Mouse (Mus musculus) midbrain, embryonic 15.5 days (tissue): ENCODE results near the gene Tulp3. TPM values are rescaled to one million over a fixed set of nuclear protein-coding genes. Genes with fewer than 3 reads are reported as not detected.
"Not testable (repeated sequence)": the region's sequence is repeated elsewhere in the genome, so short reads cannot be mapped to it uniquely, and the experiment has no call there.

ENCODE experiments used
- ATAC-seq: fragments of 200-750 bp; cut with Nextera tagmentation; replicated peaks from 2 replicates; pipeline ENCODE4 v1.8.0; 2017; ENCODE audit warnings: moderate TSS enrichment
- H3K27ac ChIP-seq: fragments of 300-500 bp; sonication (generic); 2 replicates; pipeline ENCODE4 v1.5.1; 2015; ENCODE audit warnings: mild to moderate bottlenecking, inconsistent platforms
- H3K27me3 ChIP-seq: fragments of 300-500 bp; sonication (generic); replicated peaks from 2 replicates; pipeline ENCODE4 v1.6.1; 2015; ENCODE audit warnings: inconsistent platforms
- H3K36me3 ChIP-seq: fragments of 300-500 bp; sonication (generic); replicated peaks from 2 replicates; pipeline ENCODE4 v1.6.1; 2015; ENCODE audit warnings: inconsistent platforms
- H3K4me1 ChIP-seq: fragments of 300-500 bp; sonication (generic); 2 replicates; pipeline ENCODE4 v1.6.1; 2015; ENCODE audit warnings: inconsistent platforms
- H3K4me2 ChIP-seq: fragments of 300-500 bp; sonication (generic); 2 replicates; pipeline ENCODE4 v1.6.1; 2015; ENCODE audit warnings: inconsistent platforms, mild to moderate bottlenecking, moderate library complexity
- H3K4me3 ChIP-seq: fragments of 300-500 bp; sonication (generic); 2 replicates; pipeline ENCODE4 v1.5.1; 2015; ENCODE audit warnings: mild to moderate bottlenecking, inconsistent platforms
- H3K9ac ChIP-seq: fragments of 300-500 bp; sonication (generic); 2 replicates; pipeline ENCODE4 v1.6.1; 2015; ENCODE audit warnings: mild to moderate bottlenecking, inconsistent platforms
- H3K9me3 ChIP-seq: fragments of 300-500 bp; sonication (generic); 2 replicates; pipeline ENCODE4 v1.6.1; 2016; ENCODE audit warnings: inconsistent platforms
- WGBS: fragments of 180-500 bp; shearing (Covaris S2); methylation state at CpG from one replicate; pipeline ENCODE4 v1.1.7; 2015; ENCODE audit warnings: mixed read lengths; 5-methylcytosine and 5-hydroxymethylcytosine counted together
- polyA plus RNA-seq: library from polyadenylated mRNA; unstranded; fragments of >200 nt; fragmentation: Nextera tagmentation; extraction: Ambion mirVana; gene quantifications from 2 replicates; pipeline ENCODE4 v1.2.1, GENCODE M21; 2015

Tulp3 gene
- polyA plus RNA-seq = 16.2 and 17.6 TPM in 2 replicates

DNA sequence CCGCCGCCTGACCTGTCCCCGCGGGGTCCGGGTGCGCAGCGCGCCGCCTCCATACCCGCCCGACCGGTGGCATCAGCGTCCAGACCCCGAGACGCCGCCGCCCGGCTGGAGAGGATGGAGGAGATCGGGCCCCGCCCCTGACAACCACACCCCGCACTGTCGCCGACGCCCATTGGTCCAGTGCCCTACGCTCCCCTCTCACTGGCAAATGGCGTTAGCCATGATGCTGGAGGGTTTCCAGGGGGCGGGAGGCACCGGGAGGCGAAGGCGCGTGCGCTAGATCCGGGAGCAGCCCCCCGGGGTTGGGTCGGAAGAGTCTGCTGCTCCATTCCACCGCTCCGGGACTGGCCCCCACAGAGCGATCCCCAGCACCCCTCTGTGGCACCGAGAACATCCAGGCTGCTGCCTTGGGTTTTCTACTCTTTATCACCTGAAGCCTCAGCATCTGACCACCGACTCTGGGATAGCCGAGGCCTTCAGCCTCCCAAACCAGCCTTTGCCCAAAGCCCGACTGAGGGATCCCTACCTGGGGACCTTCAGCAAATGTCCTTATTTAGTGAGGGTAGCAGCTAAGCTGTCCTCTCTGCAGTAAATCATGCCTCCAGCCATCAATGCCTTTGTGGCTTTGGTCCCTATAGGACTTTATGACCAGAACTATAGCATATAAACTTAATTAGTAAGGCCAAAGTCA lies at the start of gene Tulp3:
TSS of gene Tulp3 (minus strand) at position 126 of the 691 bp plus-strand sequence.
- under 1% methylated on average over 42 of the region's 42 CpGs for WGBS
- Histone ChIP-seq H3K9ac (peak within 1 kb of the TSS; percentile 82), H3K36me3 (0 out of 2 replicates have a peak, but pooled peaks cover 7% of the 10 kb centered on the region), H3K4me2 (peak within 1 kb of the TSS; percentile 70), H3K27ac (peak within 1 kb of the TSS; percentile 87), H3K9me3 (no peaks in the 10 kb centered on the region), H3K4me3 (peak within 1 kb of the TSS; percentile 84), H3K4me1 (peaks cover 25% of the 10 kb centered on the region), H3K27me3 (no peaks in the 10 kb centered on the region)
- peak; percentile 99 for ATAC-seq

GRCm38 (mm10) chr6:128404708-128405107 lies 49.1 kb upstream of the Tulp3 start:
- peaks cover 17% of the 10 kb centered on the region; the same call in 1 of the 2 replicates for H3K36me3 ChIP-seq
- H3K4me3 ChIP-seq = no peak overlapping the region
- peaks cover 24% of the 10 kb centered on the region for H3K4me1 ChIP-seq
- H3K9ac ChIP-seq = no peak overlapping the region
- H3K27me3 ChIP-seq = no peaks in the 10 kb centered on the region
- no peak overlapping the region for H3K4me2 ChIP-seq
- no peaks in the 10 kb centered on the region for H3K9me3 ChIP-seq
- H3K27ac ChIP-seq = no peak overlapping the region
- ATAC-seq = no peak
- 49% methylated on average over 5 of the region's 5 CpGs for WGBS

DNA sequence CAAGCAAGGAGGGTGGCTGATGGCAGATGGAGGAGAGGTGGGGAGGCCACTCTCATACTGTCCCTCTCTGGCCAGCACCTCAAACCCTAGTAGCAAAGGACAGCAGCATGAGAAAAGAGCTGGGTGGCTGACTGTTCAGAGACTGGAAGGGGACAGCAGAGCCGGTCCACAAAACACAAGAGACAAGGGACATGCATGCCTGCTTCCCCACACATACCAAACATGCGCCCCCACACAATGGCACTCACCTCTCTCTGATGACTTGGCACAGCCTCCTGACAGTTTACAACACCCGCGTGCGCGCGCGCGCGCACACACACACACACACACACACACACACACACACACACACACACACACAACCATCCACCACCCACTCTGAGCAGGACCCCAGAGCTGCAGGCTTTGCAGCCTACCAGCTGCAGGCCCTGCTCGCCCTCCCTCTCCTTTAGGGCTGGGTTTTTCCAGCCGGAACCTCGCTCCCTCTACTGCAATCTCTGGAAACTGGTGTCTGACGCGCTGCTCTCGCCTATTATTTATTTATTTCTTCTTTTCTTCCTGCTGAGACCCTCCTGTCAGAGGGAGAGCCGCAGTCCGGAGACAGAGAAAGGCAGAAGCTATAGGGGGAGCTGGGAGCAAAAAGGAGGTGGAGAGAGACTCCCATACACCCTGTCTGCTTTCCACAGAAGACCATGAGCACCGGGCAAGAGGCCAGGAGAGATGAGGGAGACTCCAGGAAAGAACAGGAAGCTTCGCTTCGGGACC lies 44.0 kb upstream of the Tulp3 start:
- Histone ChIP-seq H3K4me2 (peak overlapping the region; percentile 46), H3K9me3 (no peaks in the 10 kb centered on the region), H3K36me3 (no peaks in the 10 kb centered on the region), H3K4me1 (peaks cover 28% of the 10 kb centered on the region), H3K27ac (peak overlapping the region; percentile 76), H3K27me3 (no peaks in the 10 kb centered on the region), H3K4me3 (peak overlapping the region; percentile 25), H3K9ac (peak overlapping the region; percentile 41)
- ATAC-seq = peak; percentile 92
- WGBS = 39% methylated on average over 18 of the region's 21 CpGs

GRCm38 (mm10) chr6:128398996-128399395 lies 43.3 kb upstream of the Tulp3 start, which contains the start of gene Nrip2:
Nrip2 (plus strand) TSS chr6:128399296.
- Histone ChIP-seq H3K9ac (peak within 1 kb of the TSS; percentile 41), H3K4me2 (peak within 1 kb of the TSS; percentile 46), H3K27me3 (no peaks in the 10 kb centered on the region), H3K36me3 (no peaks in the 10 kb centered on the region), H3K4me1 (peaks cover 26% of the 10 kb centered on the region), H3K27ac (peak within 1 kb of the TSS; percentile 76), H3K4me3 (peak within 1 kb of the TSS; percentile 25), H3K9me3 (no peaks in the 10 kb centered on the region)
- WGBS = 63% methylated on average over 3 of the region's 3 CpGs
- no peak for ATAC-seq

DNA sequence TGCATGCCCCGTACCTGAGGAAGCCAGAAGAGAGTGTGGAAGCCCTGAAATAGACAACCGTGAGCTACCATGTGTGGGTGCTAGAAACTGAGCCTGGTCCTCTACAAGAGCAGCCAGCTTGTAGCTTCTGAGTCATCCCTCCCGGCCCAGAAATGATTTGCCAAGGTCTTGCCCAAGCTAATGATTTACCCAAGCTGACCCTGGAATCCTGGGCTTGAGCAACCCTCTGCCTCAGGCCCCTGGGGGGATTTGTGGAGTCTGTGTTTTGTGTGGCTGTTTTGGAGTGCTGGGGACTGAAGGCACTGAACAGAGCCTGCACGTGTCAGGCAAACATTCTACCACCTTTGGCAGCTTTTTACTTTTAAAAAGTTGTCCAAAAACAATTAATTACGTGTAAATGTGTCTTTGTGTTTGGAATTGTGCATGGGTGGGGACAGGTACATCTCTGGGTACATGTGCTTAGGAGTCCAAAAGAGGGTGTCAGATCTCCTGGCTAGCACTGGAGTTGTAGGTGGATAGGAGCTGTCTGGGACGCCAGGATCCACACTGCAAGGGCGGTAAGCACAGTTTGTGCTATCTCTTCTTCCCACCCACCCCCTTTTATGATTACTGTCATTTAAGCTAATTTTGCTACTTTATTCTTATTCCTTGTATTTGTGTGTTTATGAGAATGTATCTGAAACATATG lies 42.1 kb upstream of the Tulp3 start:
- no peak overlapping the region for H3K27ac ChIP-seq
- no peak overlapping the region for H3K9ac ChIP-seq
- H3K36me3 ChIP-seq = no peaks in the 10 kb centered on the region
- no peaks in the 10 kb centered on the region for H3K9me3 ChIP-seq
- H3K4me1 ChIP-seq = peaks cover 26% of the 10 kb centered on the region
- H3K4me3 ChIP-seq = no peak overlapping the region
- WGBS = 87% methylated on average over 7 of the region's 7 CpGs
- H3K27me3 ChIP-seq = no peaks in the 10 kb centered on the region
- no peak for ATAC-seq
- no peak overlapping the region for H3K4me2 ChIP-seq

- H3K4me3 ChIP-seq = no peak overlapping the region
- no peaks in the 10 kb centered on the region for H3K9me3 ChIP-seq
- H3K36me3 ChIP-seq = no peaks in the 10 kb centered on the region
- H3K4me1 ChIP-seq = no peaks in the 10 kb centered on the region
- no peak overlapping the region for H3K4me2 ChIP-seq
- no peaks in the 10 kb centered on the region for H3K27me3 ChIP-seq
- no peak for ATAC-seq
- H3K9ac ChIP-seq = no peak overlapping the region
- WGBS = 61% methylated on average over 1 of the region's 1 CpGs
- H3K27ac ChIP-seq = no peak overlapping the region
Measured at GRCm38 (mm10) chr6:128390683-128391082, 35.0 kb upstream of the Tulp3 start.

DNA sequence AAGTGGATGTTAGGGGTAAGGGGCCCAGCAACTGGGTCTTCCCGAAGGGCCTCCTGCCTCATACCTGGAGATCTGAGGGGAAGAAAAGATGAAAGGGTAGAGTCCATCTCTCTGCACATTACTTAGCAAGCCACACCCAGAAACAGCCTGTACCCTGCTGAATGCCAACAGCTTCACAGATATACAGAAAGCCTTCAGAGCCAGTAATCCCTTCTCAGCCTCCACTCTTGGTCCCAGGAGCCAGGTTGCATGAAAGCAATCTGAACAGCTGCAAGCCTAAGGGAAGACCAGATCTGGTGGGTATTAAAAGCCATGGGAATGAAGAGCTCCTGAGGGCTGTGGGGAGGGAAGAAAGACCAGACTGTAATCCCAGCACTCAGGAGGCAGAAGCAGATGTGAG lies 33.5 kb upstream of the Tulp3 start:
- no peak for ATAC-seq
- Histone ChIP-seq H3K27me3 (no peaks in the 10 kb centered on the region), H3K4me1 (no peaks in the 10 kb centered on the region), H3K4me2 (no peak overlapping the region), H3K27ac (no peak overlapping the region), H3K9ac (no peak overlapping the region), H3K36me3 (no peaks in the 10 kb centered on the region), H3K4me3 (no peak overlapping the region), H3K9me3 (no peaks in the 10 kb centered on the region)
- 88% methylated on average over 1 of the region's 1 CpGs for WGBS

GRCm38 (mm10) chr6:128385026-128385425 lies 29.4 kb upstream of the Tulp3 start:
- ATAC-seq = no peak
- no peaks in the 10 kb centered on the region for H3K27me3 ChIP-seq
- H3K9me3 ChIP-seq = no peaks in the 10 kb centered on the region
- no peak overlapping the region for H3K4me3 ChIP-seq
- no peak overlapping the region for H3K9ac ChIP-seq
- H3K4me2 ChIP-seq = no peak overlapping the region
- no peaks in the 10 kb centered on the region for H3K4me1 ChIP-seq
- no peak overlapping the region for H3K27ac ChIP-seq
- 87% methylated on average over 1 of the region's 1 CpGs for WGBS
- no peaks in the 10 kb centered on the region for H3K36me3 ChIP-seq

GRCm38 (mm10) chr6:128383752-128384151 lies 28.1 kb upstream of the Tulp3 start:
- ATAC-seq = no peak
- WGBS = 80% methylated on average over 7 of the region's 7 CpGs
- H3K9ac ChIP-seq = no peak overlapping the region

DNA sequence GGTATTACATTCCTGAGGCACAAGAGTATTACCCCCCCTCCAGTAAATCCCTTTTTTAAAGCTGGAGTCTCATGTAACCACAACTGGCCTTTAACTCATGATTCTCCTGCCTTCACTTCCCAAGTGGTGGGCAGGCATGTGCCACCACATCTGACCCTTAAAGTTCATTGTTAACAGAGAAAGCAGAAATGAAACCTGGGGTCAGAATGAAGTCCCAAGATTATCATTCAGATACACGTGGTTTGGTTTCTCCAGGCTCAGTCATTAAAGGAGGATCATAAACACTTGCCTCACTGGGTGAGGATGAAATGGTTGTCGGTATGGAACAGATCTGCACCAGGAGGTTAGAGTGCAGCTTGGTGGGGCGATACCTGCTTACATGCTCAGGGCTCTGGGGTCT lies 25.6 kb upstream of the Tulp3 start:
- Histone ChIP-seq H3K4me1 (no peaks in the 10 kb centered on the region), H3K4me3 (no peak overlapping the region), H3K27me3 (no peaks in the 10 kb centered on the region), H3K36me3 (no peaks in the 10 kb centered on the region), H3K9ac (no peak overlapping the region), H3K27ac (no peak overlapping the region), H3K9me3 (no peaks in the 10 kb centered on the region), H3K4me2 (no peak overlapping the region)
- no peak for ATAC-seq
- 85% methylated on average over 3 of the region's 3 CpGs for WGBS

More at GRCm38 (mm10) chr6:128383752-128384151, 28.1 kb upstream of the Tulp3 start:
- Histone ChIP-seq H3K4me2 (no peak overlapping the region), H3K27ac (no peak overlapping the region), H3K4me1 (no peaks in the 10 kb centered on the region), H3K9me3 (no peaks in the 10 kb centered on the region), H3K36me3 (no peaks in the 10 kb centered on the region), H3K4me3 (no peak overlapping the region), H3K27me3 (no peaks in the 10 kb centered on the region)

- WGBS = 89% methylated on average over 1 of the region's 1 CpGs
- H3K27ac ChIP-seq, H3K9me3 ChIP-seq, H3K4me1 ChIP-seq, H3K4me3 ChIP-seq, H3K27me3 ChIP-seq, ATAC-seq, H3K9ac ChIP-seq, H3K4me2 ChIP-seq, H3K36me3 ChIP-seq: not testable (repeated sequence)
Measured at GRCm38 (mm10) chr6:128380594-128381167, 25.0 kb upstream of the Tulp3 start.

GRCm38 (mm10) chr6:128379636-128380035 lies 24.0 kb upstream of the Tulp3 start:
- Histone ChIP-seq H3K4me3 (no peak overlapping the region), H3K9ac (no peak overlapping the region), H3K9me3 (no peaks in the 10 kb centered on the region), H3K36me3 (no peaks in the 10 kb centered on the region), H3K27me3 (no peaks in the 10 kb centered on the region), H3K4me2 (no peak overlapping the region), H3K27ac (no peak overlapping the region), H3K4me1 (peaks cover 8% of the 10 kb centered on the region)
- no peak for ATAC-seq
- 85% methylated on average over 16 of the region's 16 CpGs for WGBS
